Mouse (Mus musculus): Measurements from ENCODE around the gene Fitm2. TPM values are rescaled to one million over a fixed set of nuclear protein-coding genes. Genes with fewer than 3 reads are reported as not detected.

Gene Fitm2
- polyA plus RNA-seq (2012; rRNA removed): 7.1 and 7.4 TPM in 2 replicates

GRCm38 (mm10) chr2:163472466-163472851, at the start of gene Fitm2:
Gene Fitm2, minus strand, starts transcription at chr2:163472629.

GRCm38 (mm10) chr2:163506300-163507004, 34.0 kb upstream of the Fitm2 start, which contains the start of gene Hnf4a:
Gene Hnf4a, plus strand, starts transcription at chr2:163506808.

GRCm38 (mm10) chr2:163492018-163492417, 19.6 kb upstream of the Fitm2 start, which contains the start of gene R3hdml:
Gene R3hdml, plus strand, starts transcription at chr2:163492318.

GRCm38 (mm10) chr2:163438246-163438618, 34.2 kb downstream of the Fitm2 start, which contains the start of gene Gdap1l1:
Gene Gdap1l1, plus strand, starts transcription at chr2:163438476.

GRCm38 (mm10) chr2:163424597-163424996, 47.8 kb downstream of the Fitm2 start, which contains the start of gene Oser1:
Gene Oser1, minus strand, starts transcription at chr2:163424697.

Other genes with a start within 250 kb of the Fitm2 start
- gene Jph2, start 74.6 kb downstream of the Fitm2 start, polyA plus RNA-seq (2012; rRNA removed): 1.3 and 2.1 TPM in 2 replicates
- 27.2 and 27.8 TPM in 2 replicates for gene Oser1, start 47.9 kb downstream of the Fitm2 start, polyA plus RNA-seq (2012; rRNA removed)
- 137 and 146 TPM in 2 replicates for gene Gdap1l1, start 34.2 kb downstream of the Fitm2 start, polyA plus RNA-seq (2012; rRNA removed)
- gene R3hdml, start 19.7 kb upstream of the Fitm2 start, polyA plus RNA-seq (2012; rRNA removed): 0.14 and 0.27 TPM in 2 replicates
- gene Hnf4a, start 34.2 kb upstream of the Fitm2 start, polyA plus RNA-seq (2012; rRNA removed): 0.03 TPM in 2 replicates
- 28.1 and 28.4 TPM in 2 replicates for gene Ttpal, start 129.7 kb upstream of the Fitm2 start, polyA plus RNA-seq (2012; rRNA removed)
- gene Serinc3, start 172.5 kb upstream of the Fitm2 start, polyA plus RNA-seq (2012; rRNA removed): 101 and 104 TPM in 2 replicates
- 72.6 and 78.2 TPM in 2 replicates for gene Pkig, start 185.8 kb upstream of the Fitm2 start, polyA plus RNA-seq (2012; rRNA removed)

All from central nervous system, embryonic 18 days (tissue).